26 mouse cellular contexts compared by ENCODE assay signal in genomic region chr4:125640921-125641663, GRCm38 (mm10).
DNase-seq lines count a peak whose midpoint lies in the region; ATAC-seq and TF ChIP-seq lines count a peak whose summit lies in the region.
"Had no signal": no experiment of that assay in that cellular context is flagged by ENCODE, and none has a peak within 500 bp of the region (broad histone marks: within the 10 kb centered on the region; RNA-seq: fewer than 3 reads in every experiment).

No protein-coding gene starts in this region.

- peak; percentile 3 for DNase-seq in kidney, adult 9 months
- no peak for DNase-seq in kidney, adult 8-10 months
- peak; percentile 27 for DNase-seq in retina, postnatal 1 day
- DNase-seq in retina, embryonic 14.5 days (ENCODE audit: low spot score): no peak
- peak; percentile 90 for DNase-seq in heart, postnatal 0 days (ENCODE audit: low spot score)
- peak; percentile 28 for DNase-seq in mesoderm, embryonic 11.5 days (ENCODE audit: low read depth, low spot score)
- no peak for DNase-seq in left cerebral cortex, adult 18-20 months (ENCODE audit: low spot score in 2 of 2)
- no peak for DNase-seq in layer of hippocampus, adult 11-12 months (ENCODE audit: low spot score)
- DNase-seq: adrenal gland, adult 2 months; cerebellum, adult 18-20 months; cerebellum, postnatal 25 days; embryo, embryonic 11 days; gastrocnemius, adult 2 months; liver, postnatal 0 days; lung, postnatal 14 days had no signal

- peaks cover 25% of the 10 kb centered on the region for H3K4me1 ChIP-seq in heart, postnatal 0 days (ENCODE audit: control insufficient read depth, insufficient read depth)
- H3K4me1 ChIP-seq: intestine, embryonic 15.5 days had no signal

- H3K4me3 ChIP-seq in heart, postnatal 0 days (ENCODE audit: low read depth, low read length): no peak overlapping the region
- H3K4me3 ChIP-seq: embryonic facial prominence, embryonic 13.5 days; erythroblast, embryonic 14.5 days; forebrain, embryonic 12.5 days; gastrocnemius, adult 2 months; hindbrain, embryonic 10.5 days; intestine, embryonic 15.5 days; layer of hippocampus, adult 2 months; midbrain, embryonic 12.5 days; neural tube, embryonic 15.5 days had no signal

- H3K36me3 ChIP-seq in heart, postnatal 0 days (replicated peaks; ENCODE audit: control insufficient read depth, insufficient read depth, low read length): no peaks in the 10 kb centered on the region
- H3K36me3 ChIP-seq: embryonic facial prominence, embryonic 13.5 days; forebrain, embryonic 12.5 days; hindbrain, embryonic 10.5 days; intestine, embryonic 15.5 days; midbrain, embryonic 12.5 days; neural tube, embryonic 15.5 days had no signal

- H3K27ac ChIP-seq in heart, postnatal 0 days (ENCODE audit: low read depth): peak overlapping the region; percentile 93
- H3K27ac ChIP-seq: embryonic facial prominence, embryonic 13.5 days; forebrain, embryonic 12.5 days; gastrocnemius, adult 2 months; hindbrain, embryonic 10.5 days; intestine, embryonic 15.5 days; layer of hippocampus, adult 2 months; midbrain, embryonic 12.5 days; neural tube, embryonic 15.5 days had no signal

- no peak overlapping the region for H3K9ac ChIP-seq in heart, postnatal 0 days (replicated peaks; ENCODE audit: low read depth, low read length)
- H3K9ac ChIP-seq: embryonic facial prominence, embryonic 13.5 days; forebrain, embryonic 12.5 days; intestine, embryonic 15.5 days; liver, postnatal 0 days; midbrain, embryonic 12.5 days; neural tube, embryonic 15.5 days had no signal

- H3K4me2 ChIP-seq in heart, postnatal 0 days (ENCODE audit: low read depth, low read length): peak overlapping the region; percentile 11; the same call in 1 of the 2 replicates
- H3K4me2 ChIP-seq: embryonic facial prominence, embryonic 13.5 days; forebrain, embryonic 12.5 days; intestine, embryonic 15.5 days; liver, embryonic 11.5 days; midbrain, embryonic 12.5 days; neural tube, embryonic 15.5 days had no signal

- no peak for TF ChIP-seq CTCF in heart, postnatal 0 days (IDR thresholded peaks at IDR 0.05; ENCODE audit: low read depth)

- no peaks in the 10 kb centered on the region for H3K9me3 ChIP-seq in heart, postnatal 0 days (replicated peaks; ENCODE audit: control insufficient read depth, low read length)
- H3K9me3 ChIP-seq: embryonic facial prominence, embryonic 13.5 days; forebrain, embryonic 12.5 days; hindbrain, embryonic 10.5 days; intestine, embryonic 15.5 days; midbrain, embryonic 12.5 days; neural tube, embryonic 15.5 days had no signal

- peak; percentile 90 for ATAC-seq in heart, postnatal 0 days (ENCODE audit: insufficient read depth, low read depth)
- ATAC-seq: hindbrain, embryonic 16.5 days; intestine, embryonic 15.5 days; liver, postnatal 0 days; Patski had no signal

- H3K27me3 ChIP-seq in heart, postnatal 0 days (ENCODE audit: control insufficient read depth, insufficient read depth, low read length): no peaks in the 10 kb centered on the region
- H3K27me3 ChIP-seq: intestine, embryonic 15.5 days; midbrain, embryonic 12.5 days; Patski had no signal

- 29% methylated on average over 15 of the region's 15 CpGs for WGBS in heart, postnatal 0 days

- 0 out of 2 replicates have a peak, but pooled peaks have one; percentile 16 for TF ChIP-seq EP300 in heart, postnatal 0 days (IDR thresholded peaks at IDR 0.05; ENCODE audit: low read depth)

Comparison
In these comparisons a context has a peak if more than half of its experiments do, and no peak if none do; other contexts are left out.
1. DNase-seq: peak in kidney, adult 9 months (single experiment), retina, postnatal 1 day (single experiment), heart, postnatal 0 days (single experiment) and mesoderm, embryonic 11.5 days (single experiment); none in kidney, adult 8-10 months (0 of 2), retina, embryonic 14.5 days (single experiment), left cerebral cortex, adult 18-20 months (0 of 2) and layer of hippocampus, adult 11-12 months (single experiment).